Mouse (Mus musculus) heart, embryonic 10.5 days (tissue): ENCODE measurements at regions not wholly inside any gene's neighbourhood (a gene's known extent, or its start where the extent isn't known, plus 50 kb on each side); places are given as distances from the start of the nearest gene placed in this dataset.

Source experiments
- DNase-seq: peaks from one replicate; pipeline ENCODE4 v3.0.0-alpha.2; 2017; ENCODE audit warnings: low spot score
- H3K27ac ChIP-seq: fragments of 300-500 bp; sonication (generic); 2 replicates; pipeline ENCODE4 v1.5.1; 2016; ENCODE audit warnings: mild to moderate bottlenecking
- H3K27me3 ChIP-seq: fragments of 300-500 bp; sonication (generic); 2 replicates; pipeline ENCODE4 v1.6.1; 2016; ENCODE audit warnings: mild to moderate bottlenecking; ENCODE audit not compliant: poor library complexity, insufficient read depth, severe bottlenecking
- H3K36me3 ChIP-seq: fragments of 300-500 bp; sonication (generic); 2 replicates; pipeline ENCODE4 v1.6.1; 2016; ENCODE audit warnings: mild to moderate bottlenecking, moderate library complexity
- H3K4me1 ChIP-seq: fragments of 300-500 bp; sonication (generic); 2 replicates; pipeline ENCODE4 v1.6.1; 2016; ENCODE audit warnings: mild to moderate bottlenecking
- H3K4me3 ChIP-seq: fragments of 300-500 bp; sonication (generic); 2 replicates; pipeline ENCODE4 v1.5.1; 2016; ENCODE audit warnings: mild to moderate bottlenecking, moderate library complexity
- H3K9me3 ChIP-seq: fragments of 300-500 bp; sonication (generic); 2 replicates; pipeline ENCODE4 v1.6.1; 2016; ENCODE audit warnings: mild to moderate bottlenecking, moderate library complexity
- WGBS: fragments of 180-500 bp; shearing (Covaris S2); methylation state at CpG from one replicate; pipeline ENCODE4 v1.1.7; 2016; 5-methylcytosine and 5-hydroxymethylcytosine counted together

- H3K36me3 ChIP-seq: no peaks in the 10 kb centered on the region
- WGBS: 24% methylated on average over 20 of the region's 20 CpGs
- peaks cover 47% of the 10 kb centered on the region for H3K27me3 ChIP-seq
- H3K27ac ChIP-seq: no peak overlapping the region
- peak overlapping the region; percentile 36; the same call in 1 of the 2 replicates for H3K4me3 ChIP-seq
- H3K9me3 ChIP-seq: no peaks in the 10 kb centered on the region
- no peak for DNase-seq
- H3K4me1 ChIP-seq: no peaks in the 10 kb centered on the region; the same call in none of the 2 replicates
These were observed 333.3 kb downstream of the Bcor start for GRCm38 (mm10) chrX:11826737-11827408.

- 68% methylated on average over 12 of the region's 12 CpGs for WGBS
- Histone ChIP-seq H3K9me3 (no peaks in the 10 kb centered on the region), H3K27ac (no peak overlapping the region), H3K4me3 (no peak overlapping the region), H3K36me3 (no peaks in the 10 kb centered on the region), H3K4me1 (no peaks in the 10 kb centered on the region; the same call in 1 of the 2 replicates), H3K27me3 (peaks cover 34% of the 10 kb centered on the region)
- no peak for DNase-seq
These were observed 330.6 kb downstream of the Bcor start for GRCm38 (mm10) chrX:11829411-11830002.

- peaks cover 41% of the 10 kb centered on the region for H3K27me3 ChIP-seq
- DNase-seq: no peak
These were observed 322.6 kb downstream of the Bcor start for GRCm38 (mm10) chrX:11837566-11837965.

DNA sequence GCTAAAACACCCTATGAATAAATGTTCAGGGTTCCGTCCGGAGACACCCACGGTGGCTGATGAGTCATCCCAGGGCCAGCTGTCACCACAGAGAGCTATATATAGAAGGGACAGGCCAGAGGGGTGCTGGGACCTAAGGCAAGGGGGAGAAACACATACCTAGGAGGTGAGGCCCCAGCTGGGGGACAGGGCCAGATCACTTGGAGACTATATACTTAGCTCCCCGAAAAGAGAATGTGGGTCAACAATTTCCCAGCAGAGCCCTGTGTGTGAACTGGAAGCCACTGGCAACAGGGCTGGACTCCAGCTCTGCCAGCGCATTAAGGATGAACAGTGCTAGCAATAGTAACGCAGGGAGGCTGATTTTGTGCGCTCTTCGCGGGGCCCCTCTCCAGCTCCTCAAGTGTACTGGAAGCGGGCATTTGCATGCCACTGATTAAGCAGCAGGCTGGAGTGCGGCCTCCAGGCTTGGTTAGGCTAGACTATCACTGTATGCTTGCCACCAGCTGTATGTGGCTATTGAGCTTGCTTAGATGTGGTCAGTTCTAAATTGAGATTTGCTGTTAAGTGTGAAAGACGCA is 320.4 kb downstream of the Bcor start:
- Histone ChIP-seq H3K27ac (peak overlapping the region; percentile 67), H3K27me3 (peaks cover 35% of the 10 kb centered on the region; the same call in 1 of the 2 replicates), H3K9me3 (no peaks in the 10 kb centered on the region), H3K36me3 (no peaks in the 10 kb centered on the region), H3K4me1 (peaks cover 27% of the 10 kb centered on the region), H3K4me3 (no peak overlapping the region)
- WGBS: 40% methylated on average over 12 of the region's 12 CpGs
- DNase-seq: no peak

More at GRCm38 (mm10) chrX:11837566-11837965, 322.6 kb downstream of the Bcor start:
- H3K27ac ChIP-seq: no peak overlapping the region
- H3K4me1 ChIP-seq: peaks cover 27% of the 10 kb centered on the region
- no peaks in the 10 kb centered on the region for H3K36me3 ChIP-seq
- H3K9me3 ChIP-seq: no peaks in the 10 kb centered on the region
- 31% methylated on average over 5 of the region's 5 CpGs for WGBS
- no peak overlapping the region for H3K4me3 ChIP-seq

DNA sequence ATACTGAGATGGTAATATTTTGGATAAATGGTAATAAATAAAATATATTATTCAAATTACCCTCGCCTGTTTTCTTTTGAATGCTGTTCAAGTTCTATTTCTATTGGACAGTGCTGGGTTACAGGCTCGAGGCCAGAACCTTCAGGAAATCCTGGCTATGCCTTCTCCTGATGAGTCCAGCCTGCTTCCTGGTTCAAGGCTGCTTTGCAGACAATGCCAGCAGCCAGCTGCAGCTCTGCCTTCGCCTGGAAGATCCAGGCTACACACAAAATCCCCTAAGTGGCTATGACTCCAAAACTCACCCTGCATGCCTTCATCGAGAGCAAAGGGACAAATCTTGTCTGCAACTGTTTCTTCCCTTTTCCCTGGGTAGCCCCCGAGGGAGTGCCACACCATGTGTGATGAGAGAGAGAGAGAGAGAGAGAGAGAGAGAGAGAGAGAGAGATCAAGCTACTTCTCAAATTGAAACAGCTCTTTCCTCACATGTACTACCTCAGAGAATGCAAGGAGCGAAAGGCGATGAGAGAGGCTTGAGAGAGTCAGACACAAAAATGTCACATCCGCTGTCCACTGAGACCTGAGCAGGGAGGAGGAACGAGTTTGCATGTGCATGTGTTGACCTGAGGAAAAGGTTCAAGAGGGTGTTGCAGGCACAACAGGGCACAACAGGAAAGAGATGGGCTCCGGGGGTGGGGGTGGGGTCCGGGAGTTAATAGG is 319.7 kb downstream of the Bcor start:
- Histone ChIP-seq H3K27me3 (peaks cover 35% of the 10 kb centered on the region; the same call in 1 of the 2 replicates), H3K9me3 (no peaks in the 10 kb centered on the region), H3K27ac (peak overlapping the region; percentile 67), H3K4me1 (peaks cover 27% of the 10 kb centered on the region), H3K36me3 (no peaks in the 10 kb centered on the region), H3K4me3 (no peak overlapping the region)
- WGBS: 52% methylated on average over 11 of the region's 11 CpGs
- no peak for DNase-seq

DNA sequence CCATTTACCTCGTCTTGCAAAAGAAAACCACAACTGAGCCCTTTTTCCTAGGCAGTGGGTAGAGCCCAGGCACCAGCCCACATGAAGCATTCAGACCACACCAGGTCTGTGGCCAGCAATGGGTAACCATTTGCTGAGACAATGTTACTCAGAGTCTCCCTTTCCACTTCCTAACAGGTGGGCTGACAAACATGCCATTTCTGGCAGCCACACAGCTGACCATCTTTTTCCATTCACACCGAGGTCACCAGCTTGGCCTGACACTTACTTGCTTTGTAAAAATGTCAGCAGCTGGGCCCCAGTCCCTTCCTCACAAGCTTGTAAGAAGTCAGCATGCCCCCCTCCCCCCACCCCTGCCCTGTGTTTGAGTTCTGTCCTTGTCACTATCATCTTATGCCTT is 314.6 kb downstream of the Bcor start:
- Histone ChIP-seq H3K27me3 (peaks cover 15% of the 10 kb centered on the region; the same call in 1 of the 2 replicates), H3K36me3 (no peaks in the 10 kb centered on the region), H3K27ac (no peak overlapping the region), H3K4me1 (peaks cover 11% of the 10 kb centered on the region), H3K4me3 (no peak overlapping the region), H3K9me3 (no peaks in the 10 kb centered on the region)
- 59% methylated on average over 2 of the region's 2 CpGs for WGBS
- no peak for DNase-seq

DNA sequence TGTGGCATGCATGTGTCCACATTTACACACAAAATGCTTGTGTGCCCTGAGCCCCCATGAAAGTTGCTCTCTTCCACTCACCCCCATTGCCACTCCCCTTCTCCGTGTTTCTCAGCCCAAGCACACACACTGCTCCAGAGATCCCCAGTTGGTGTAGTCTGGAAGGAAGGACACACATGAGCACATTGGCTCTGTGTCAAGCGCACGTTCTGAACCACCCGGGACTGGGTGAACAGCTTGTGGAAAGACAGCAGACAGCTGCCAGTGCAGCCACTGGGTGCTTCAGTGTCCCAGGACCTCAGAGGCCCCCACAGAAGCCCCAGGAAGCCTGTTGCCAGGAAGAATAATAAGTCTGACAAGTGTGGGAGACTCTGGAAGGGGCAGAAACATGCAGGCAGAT is 304.2 kb downstream of the Bcor start:
- DNase-seq: no peak
- no peaks in the 10 kb centered on the region for H3K36me3 ChIP-seq
- no peak overlapping the region for H3K27ac ChIP-seq
- WGBS: 81% methylated on average over 4 of the region's 4 CpGs
- H3K27me3 ChIP-seq: peaks cover 63% of the 10 kb centered on the region; the same call in 1 of the 2 replicates
- peaks cover 12% of the 10 kb centered on the region; the same call in 1 of the 2 replicates for H3K4me1 ChIP-seq
- no peak overlapping the region for H3K4me3 ChIP-seq
- H3K9me3 ChIP-seq: no peaks in the 10 kb centered on the region

DNA sequence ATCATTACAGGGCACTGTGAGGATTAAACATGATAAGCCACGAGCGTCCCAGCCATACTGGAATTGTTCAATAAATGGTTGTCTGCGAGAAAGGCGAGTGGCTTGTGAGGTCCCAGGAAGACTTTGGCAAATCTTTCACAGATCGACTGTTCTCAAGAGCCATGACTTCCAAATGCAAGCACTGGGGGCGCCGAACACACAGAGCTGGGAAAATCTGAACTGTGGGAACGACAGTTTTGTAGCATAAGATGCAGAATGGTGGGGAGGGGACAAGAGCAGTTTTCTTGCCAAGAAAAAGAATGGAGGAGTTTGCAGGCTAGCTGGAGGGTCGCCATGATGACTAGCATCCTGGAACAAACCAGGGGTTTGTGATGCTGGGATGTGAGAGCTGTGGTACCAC is 300.8 kb downstream of the Bcor start:
- Histone ChIP-seq H3K27me3 (peaks cover 87% of the 10 kb centered on the region; the same call in 1 of the 2 replicates), H3K4me3 (no peak overlapping the region), H3K27ac (no peak overlapping the region), H3K36me3 (no peaks in the 10 kb centered on the region), H3K4me1 (peaks cover 12% of the 10 kb centered on the region), H3K9me3 (no peaks in the 10 kb centered on the region)
- 55% methylated on average over 9 of the region's 9 CpGs for WGBS
- no peak for DNase-seq

- no peak for DNase-seq
- Histone ChIP-seq H3K4me3 (no peak overlapping the region), H3K27ac (0 out of 2 replicates have a peak overlapping the region, but pooled peaks have one; percentile 42), H3K4me1 (peaks cover 12% of the 10 kb centered on the region), H3K27me3 (peaks cover 87% of the 10 kb centered on the region; the same call in 1 of the 2 replicates), H3K9me3 (no peaks in the 10 kb centered on the region), H3K36me3 (no peaks in the 10 kb centered on the region)
- 52% methylated on average over 11 of the region's 11 CpGs for WGBS
These were observed 298.9 kb downstream of the Bcor start for GRCm38 (mm10) chrX:11861119-11861708.

GRCm38 (mm10) chrX:11861892-11862291 is 298.3 kb downstream of the Bcor start:
- no peaks in the 10 kb centered on the region for H3K36me3 ChIP-seq
- DNase-seq: no peak
- H3K9me3 ChIP-seq: no peaks in the 10 kb centered on the region
- peaks cover 12% of the 10 kb centered on the region for H3K4me1 ChIP-seq
- no peak overlapping the region for H3K4me3 ChIP-seq
- 17% methylated on average over 8 of the region's 8 CpGs for WGBS
- H3K27me3 ChIP-seq: peaks cover 80% of the 10 kb centered on the region; the same call in 1 of the 2 replicates
- 0 out of 2 replicates have a peak overlapping the region, but pooled peaks have one; percentile 42 for H3K27ac ChIP-seq

GRCm38 (mm10) chrX:11863106-11863505 is 297.0 kb downstream of the Bcor start:
- H3K27ac ChIP-seq: no peak overlapping the region; the same call in 1 of the 2 replicates
- peaks cover 71% of the 10 kb centered on the region; the same call in 1 of the 2 replicates for H3K27me3 ChIP-seq
- peaks cover 12% of the 10 kb centered on the region for H3K4me1 ChIP-seq
- no peaks in the 10 kb centered on the region for H3K36me3 ChIP-seq
- no peak for DNase-seq
- H3K4me3 ChIP-seq: no peak overlapping the region
- WGBS: 35% methylated on average over 3 of the region's 3 CpGs
- no peaks in the 10 kb centered on the region for H3K9me3 ChIP-seq

GRCm38 (mm10) chrX:11873913-11874312 is 286.2 kb downstream of the Bcor start:
- WGBS: 71% methylated on average over 6 of the region's 6 CpGs
- Histone ChIP-seq H3K27ac (no peak overlapping the region), H3K36me3 (no peaks in the 10 kb centered on the region), H3K9me3 (no peaks in the 10 kb centered on the region), H3K4me1 (no peaks in the 10 kb centered on the region), H3K27me3 (peaks cover 41% of the 10 kb centered on the region; the same call in 1 of the 2 replicates), H3K4me3 (no peak overlapping the region)
- DNase-seq: no peak
